Mouse (Mus musculus) layer of hippocampus, postnatal 25 days (tissue): Measurements from ENCODE around the gene Trappc12. TPM values are rescaled to one million over a fixed set of nuclear protein-coding genes. Genes with fewer than 3 reads are reported as not detected.
"Not testable (repeated sequence)": the region's sequence is repeated elsewhere in the genome, so short reads cannot be mapped to it uniquely, and the experiment has no call there.

Source experiments
- DNase-seq, 2 experiments: peaks; one replicate each; pipeline ENCODE4 v3.0.0; 2022; ENCODE audit warnings: mixed read lengths in 2 of 2, low spot score in 1 of 2; ENCODE audit errors: extremely low spot score in 1 of 2
- total RNA-seq, 2 experiments: library from RNA; stranded (reverse); gene quantifications; 2 replicates each; pipeline ENCODE4 v1.2.3; 2021

Trappc12 gene
- total RNA-seq, 2 experiments from 2014 or later = 57.9 to 59.4 TPM

DNA sequence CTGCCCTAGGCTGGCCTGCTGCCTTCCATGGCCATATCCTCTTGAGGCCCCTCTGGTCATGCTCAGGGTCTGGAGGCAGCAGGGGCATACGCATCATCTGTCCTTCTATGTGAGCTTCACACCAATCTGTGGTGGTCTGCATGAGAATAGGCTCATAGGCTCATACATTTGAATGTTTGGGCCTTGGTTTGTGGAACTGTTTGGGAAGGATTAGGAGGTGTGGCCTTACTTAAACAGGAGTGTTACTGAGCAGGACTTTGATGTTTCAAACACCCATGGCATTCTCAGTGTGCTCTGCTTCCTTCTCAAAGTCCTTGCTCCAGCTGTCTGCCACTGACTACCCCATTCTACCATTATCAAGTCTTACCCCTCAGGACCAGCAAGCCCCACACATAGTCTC, 16.0 kb downstream of the Trappc12 start:
- DNase-seq = no peak

DNA sequence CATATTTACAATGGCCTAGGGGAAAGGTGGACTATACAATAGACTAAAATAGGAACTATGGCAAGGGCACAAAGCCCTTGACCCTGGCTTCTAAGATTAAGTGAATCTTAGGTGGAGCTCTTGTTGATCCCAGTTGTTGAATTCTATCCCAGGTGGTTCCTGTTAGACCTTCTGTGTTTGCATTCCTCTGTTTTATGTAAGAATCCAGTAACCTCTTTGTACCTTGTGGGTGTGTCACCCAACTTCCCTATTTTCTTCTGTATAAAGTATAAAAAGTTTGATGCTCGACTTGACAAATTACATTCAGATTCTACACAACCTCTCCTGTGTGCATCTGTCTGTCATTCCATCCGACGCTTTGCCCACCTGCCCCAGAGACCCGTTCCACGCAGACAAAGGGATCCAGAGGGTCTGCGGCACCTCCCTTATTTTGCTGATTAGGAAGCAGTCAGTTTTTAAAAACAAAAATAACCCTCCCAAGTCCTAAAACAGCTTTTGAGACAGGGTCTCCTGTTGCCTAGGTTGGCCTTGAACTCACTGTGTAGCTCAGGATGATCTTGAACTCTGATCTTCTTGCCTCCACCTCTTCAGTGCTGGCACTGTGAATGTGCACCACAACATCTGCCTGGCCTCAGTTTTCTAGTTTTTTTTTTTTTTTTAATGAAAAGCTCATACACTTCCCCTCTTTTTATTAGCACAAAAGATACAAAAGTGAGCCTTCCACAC, 16.6 kb downstream of the Trappc12 start:
- DNase-seq = not testable (repeated sequence)

DNA sequence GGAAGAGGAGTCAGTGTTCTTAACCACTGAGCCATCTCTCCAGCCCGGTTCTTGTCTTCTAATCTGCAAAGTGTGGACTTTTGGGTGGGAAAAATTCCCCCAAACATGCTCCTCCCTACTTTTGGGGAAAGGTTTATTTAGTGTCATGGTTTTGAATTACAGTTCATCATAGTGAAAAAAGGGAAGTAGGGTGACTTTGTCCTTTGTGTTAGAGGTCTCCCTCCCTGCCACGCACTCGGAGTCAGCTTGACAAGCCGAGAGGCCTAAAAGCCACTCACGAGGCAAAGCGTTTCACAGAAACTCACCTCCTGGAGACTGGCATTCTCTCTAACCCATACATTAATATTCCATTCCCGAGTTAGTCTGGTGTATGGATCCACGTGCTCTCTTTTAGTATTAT, 17.6 kb downstream of the Trappc12 start:
- no peak for DNase-seq

DNA sequence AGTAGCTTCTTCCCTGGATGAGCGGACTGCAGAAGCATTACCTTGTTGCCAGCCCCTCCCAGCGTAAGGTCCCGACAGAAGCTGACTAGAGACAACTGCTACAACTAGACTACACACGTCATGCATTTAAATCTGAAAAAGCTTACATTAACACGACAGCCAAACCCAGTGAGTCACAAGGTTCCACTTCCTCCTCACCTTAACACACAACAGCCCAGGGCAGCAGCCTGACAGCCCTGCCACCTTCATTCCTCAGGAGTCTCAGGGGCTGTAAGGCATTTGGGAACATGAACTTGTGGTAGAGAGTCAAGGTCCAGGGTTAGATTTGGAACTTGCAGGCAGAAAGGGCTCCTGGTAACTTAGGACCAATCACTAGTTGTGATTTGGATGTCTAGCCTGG, 23.2 kb downstream of the Trappc12 start:
- DNase-seq = no peak

DNA sequence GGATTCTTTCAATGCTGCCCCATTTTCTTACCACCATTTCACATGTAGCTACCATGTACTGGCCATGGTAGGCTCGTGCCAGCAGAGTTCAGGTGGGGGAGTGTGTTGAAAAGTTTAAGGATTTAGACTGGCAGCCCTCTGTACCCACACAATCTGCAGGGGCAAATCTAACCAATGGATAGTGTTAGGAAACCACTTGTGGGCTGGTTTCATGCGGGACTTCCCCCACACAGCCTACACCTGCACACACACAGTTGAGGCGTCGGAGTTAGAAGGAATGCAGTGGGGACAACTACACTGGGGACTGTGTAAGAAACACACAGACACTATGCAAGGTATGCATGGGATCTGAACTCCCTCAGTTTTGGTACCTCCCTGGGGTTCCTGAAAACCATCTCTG, 24.1 kb downstream of the Trappc12 start:
- DNase-seq = no peak

DNA sequence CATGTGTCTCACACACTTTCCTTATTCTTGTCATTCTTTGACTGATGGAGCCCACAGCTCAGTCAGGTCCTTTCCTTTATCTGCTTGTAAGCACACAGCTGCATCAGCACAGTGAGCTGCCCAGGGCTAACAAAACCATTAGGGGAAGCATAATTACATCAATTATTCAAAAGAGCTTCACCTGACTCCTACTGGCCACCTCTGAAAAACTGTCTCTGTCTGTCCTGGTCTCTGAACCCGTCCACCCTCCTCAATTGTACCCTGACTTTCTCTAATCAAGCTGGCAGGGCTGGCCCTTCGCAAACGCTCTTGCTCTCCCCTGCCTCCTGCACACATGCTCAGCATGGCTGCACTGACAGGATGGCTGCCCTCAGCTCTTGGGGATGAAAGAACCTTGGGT, 25.9 kb downstream of the Trappc12 start:
- no peak for DNase-seq

DNA sequence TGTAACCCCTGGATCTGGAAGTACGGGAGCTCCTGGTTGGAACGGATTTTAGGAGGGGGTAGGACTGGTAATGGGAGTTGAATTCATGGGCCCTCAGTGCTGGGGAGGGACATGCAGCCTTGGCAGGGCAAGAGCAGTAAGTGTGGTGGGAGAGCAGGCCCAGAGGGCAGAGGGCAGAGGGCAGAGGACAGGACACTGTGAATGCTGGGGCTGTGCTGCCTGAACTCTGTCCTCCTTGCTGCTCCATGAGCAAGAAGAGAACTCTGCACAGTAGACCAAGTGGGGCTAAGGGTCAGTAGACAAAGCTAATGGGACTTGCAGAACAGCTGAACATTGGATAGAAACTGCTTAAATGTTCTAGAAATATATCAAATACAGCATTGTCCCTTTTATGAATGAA, 32.2 kb downstream of the Trappc12 start:
- DNase-seq = no peak

DNA sequence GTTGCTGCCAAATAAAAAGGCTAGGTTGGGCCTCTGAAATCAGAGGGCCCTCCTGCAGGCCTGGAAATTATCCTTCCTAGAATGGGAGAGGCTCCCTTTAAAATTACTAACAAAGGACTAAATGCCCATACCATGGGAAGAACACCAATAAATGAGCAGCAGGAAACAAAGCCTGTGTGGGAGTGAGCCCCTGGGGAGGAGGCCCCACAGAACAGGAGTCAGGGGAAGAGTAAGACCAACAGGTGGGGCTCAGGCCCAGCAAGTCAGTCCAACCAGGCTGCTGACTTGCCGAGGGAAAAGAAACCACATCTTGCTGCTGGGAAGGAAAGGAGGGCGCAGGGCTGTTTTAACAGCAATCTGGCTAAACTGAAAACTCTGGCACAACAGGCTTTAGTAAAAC, 33.2 kb downstream of the Trappc12 start:
- no peak for DNase-seq

DNA sequence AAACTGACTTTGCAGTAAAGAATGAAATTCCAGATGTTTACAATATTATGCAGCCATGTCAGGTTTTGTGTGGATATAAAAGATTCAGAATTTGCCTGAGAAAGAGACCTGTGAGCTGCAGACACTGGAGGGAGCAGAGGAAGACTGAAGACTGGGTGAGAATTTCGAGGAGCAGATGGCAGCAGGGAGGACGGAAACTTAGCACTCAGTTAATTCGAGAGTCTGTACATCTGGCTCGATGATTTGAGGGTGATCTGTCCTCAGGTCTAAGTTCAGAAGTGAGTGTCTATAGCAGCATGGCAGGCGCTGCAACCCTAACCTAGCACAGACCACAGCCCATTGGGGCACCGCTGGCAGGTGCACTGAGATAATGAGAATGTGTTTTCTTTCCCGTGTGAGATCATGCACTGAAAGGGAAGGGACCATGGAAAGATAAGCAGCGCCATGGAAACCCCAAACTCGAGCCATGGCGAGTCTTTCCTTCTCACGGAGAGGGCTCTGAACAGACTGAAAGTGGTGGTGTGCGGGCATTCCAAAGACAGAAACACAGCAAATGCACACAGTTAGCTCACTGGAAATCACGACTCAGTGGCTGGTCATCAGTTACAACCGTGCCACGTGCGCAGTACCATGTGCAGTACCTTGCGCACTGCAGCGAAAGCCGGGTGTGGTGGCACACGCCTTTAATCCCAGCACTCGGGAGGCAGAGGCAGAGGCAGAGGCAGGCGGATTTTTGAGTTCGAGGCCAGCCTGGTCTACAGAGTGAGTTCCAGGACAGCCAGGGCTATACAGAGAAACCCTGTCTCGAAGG, 35.2 kb downstream of the Trappc12 start:
- DNase-seq = no peak

DNA sequence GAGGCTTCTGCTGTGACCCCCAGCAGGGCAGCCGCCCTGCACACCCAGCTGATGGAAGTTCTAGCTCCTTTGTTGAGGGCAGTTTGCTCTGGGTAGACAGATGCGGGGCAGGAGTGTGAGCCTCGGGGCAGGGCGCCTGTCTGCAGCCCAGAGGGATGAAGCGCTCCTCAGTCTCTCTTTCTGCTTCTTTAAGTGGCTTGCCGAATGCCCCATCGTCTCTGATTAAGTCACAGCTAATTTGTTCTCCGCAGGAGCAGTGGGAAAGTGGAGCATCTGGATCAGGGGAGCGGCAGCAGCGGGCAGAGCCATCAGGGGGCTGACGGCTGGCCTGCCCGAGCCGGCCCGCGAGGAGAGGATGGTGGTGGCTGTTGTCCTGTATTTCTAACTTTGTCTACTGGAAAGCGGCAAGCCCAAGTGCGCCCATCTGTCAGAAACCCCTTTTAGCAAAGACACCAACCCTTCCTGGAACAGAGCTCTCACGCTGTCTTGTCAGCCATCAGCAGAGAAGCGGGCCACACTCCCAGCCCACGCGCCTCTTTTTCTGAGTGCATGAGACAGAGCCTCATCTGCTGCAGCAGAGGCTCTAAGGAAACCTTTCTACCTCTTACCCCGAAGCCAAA, 39.6 kb downstream of the Trappc12 start:
- DNase-seq = peak; percentile 29 to 31

DNA sequence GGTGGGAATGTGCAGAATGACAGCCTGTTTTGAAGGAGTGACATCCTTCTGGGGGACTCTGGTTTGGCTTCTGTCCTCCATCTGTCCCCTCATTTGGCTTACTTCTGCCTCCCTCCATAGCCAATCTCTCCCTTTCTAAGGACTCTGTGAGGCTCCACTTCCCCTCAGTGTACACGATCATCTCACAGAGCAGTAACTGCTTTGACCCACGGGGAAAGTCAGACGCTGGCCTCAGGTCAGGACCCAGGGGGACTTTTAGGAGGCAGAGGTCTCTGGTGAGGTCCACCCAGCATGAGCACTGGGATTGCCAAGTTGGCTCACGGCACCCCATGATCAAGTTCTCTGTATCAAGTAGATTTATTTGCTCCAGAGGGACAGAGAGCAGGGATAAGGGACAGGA, 42.1 kb downstream of the Trappc12 start:
- no peak for DNase-seq

DNA sequence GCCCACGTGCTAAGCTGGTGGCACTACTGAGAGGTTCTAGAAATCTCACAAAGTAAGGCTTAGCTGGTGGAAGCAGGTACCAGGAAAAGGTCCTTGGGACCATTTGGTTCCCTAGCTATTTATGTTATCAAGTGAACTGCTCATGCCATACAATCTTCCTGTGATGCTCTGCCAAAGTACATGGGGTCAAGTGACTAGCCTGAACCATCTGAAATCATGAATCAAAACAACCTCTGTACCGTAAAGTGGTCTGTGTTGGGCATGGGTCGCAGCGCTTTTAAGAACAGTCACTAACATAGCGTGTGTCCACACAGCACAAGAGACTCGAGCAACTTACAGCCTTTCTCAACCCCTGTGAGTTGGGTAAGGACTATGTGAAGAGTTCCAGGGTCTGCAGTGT, 45.1 kb downstream of the Trappc12 start:
- no peak for DNase-seq

DNA sequence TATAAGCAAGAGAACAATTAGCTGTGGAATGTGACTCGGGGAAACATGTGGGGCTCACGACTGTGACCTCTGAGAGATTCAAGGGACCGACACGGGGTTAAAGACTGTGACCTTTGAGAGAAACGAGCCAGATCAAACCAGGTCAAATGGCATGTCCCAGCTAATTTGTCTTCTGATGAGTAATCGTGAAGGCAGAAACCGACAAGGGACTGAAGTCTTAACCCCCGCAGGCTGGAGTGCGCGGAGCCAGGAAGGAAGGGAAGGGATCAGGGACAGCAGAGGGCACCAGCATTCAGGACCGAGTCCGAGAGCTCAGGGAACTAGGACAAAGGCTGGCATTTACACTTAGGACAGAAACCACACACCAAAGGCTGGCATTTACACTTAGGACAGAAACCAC, 45.9 kb downstream of the Trappc12 start:
- DNase-seq = no peak

DNA sequence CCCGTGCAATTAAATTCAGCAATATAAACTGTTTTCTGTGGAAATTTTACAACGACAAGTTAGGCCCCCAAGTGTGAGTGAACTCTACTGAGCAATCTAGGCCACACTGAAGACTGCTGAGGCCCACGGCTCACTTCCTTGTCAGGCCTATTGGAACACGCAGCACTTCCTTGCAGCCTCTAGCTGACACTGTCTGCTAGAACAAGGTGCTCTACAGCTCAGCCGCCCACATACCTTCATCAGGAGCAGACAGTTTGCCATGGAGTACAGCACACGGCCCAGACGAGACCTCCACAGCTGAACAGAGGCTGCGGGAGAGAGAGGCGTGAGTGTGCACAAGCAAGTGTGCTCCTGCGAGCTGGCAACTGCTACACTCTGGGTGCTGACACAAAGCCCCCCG, 49.0 kb downstream of the Trappc12 start:
- no peak for DNase-seq

DNA sequence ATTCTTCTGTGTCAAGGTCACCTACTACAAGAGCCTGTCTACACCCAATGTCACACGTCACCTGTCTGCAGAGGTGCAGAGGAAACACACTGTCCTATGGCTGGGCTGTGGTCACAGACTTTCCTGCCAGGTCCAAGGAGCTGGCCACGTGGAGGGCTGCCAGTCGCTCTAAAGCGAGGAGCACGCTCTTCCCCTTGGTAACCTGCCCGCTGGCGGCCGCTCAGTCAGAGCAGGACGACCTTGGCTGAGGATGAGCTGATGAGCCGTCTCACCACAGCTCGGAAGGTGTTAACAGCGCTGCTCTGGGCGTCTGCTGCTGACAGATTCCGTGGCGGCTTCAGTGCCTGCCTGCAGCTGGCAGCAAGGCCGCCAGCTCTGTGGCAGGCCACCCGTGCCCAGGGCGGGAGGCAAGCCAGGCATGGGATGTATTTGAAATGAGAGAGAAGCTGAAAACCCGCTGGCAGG, 49.7 kb downstream of the Trappc12 start:
- DNase-seq = peak; percentile 50 to 53

DNA sequence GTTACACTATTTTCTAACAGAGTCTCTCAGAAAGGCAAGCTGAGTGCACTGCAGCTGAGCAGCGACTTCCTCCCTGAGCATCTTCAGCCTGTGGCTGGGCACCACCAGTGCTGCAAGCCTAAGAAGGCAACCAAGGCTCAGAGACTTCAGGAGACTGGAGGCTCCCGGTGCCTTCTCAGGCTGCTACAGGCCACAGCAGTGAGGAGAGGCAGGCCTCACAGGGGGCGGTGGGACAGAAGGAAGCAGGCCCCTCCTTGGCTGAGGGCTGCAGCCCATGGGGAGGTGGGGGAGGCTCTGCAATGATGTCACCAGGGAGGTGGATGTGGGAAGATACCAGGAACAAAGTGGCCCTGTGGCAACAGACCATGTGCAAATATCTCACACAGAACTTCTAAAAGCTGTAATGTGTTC, 50.2 kb downstream of the Trappc12 start:
- no peak for DNase-seq

DNA sequence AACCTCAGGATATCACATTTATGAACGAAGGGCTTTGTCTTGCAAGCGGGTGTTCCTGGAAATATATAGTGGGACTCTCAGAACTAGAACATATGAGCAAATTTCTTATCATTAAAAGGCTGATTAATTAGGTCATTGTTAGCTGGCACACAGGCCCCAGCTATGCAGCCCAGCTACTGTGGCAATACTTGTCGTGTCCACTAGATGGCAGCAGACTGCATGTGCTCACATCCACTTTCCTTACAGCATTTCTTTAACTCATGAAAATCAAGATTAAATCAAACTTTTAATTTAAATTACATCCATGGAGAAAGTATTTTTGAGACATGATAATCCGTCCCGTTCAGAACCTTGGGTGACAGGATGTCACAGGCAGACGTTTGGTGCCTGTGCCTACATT, 50.6 kb downstream of the Trappc12 start:
- peak; percentile 55 to 88 for DNase-seq

DNA sequence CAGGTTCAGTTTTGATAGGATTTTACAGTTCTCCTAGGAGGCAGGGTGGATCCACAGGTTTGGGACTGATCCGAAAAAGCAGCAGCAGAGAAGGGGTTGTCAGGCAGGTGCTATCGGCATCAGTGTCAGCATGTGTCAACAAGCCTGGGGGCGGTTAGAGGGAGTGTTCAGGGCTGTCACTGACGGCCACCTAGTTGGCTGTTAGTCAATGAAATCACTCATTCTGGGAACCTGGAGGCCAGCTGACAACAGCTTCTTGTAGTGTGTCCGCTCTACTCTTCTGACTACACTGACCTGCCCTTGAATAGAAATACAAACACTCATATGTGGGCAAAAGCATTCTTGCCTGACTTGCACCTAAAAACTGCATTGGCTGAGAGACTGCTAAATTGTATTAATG, 51.2 kb downstream of the Trappc12 start:
- DNase-seq = no peak

DNA sequence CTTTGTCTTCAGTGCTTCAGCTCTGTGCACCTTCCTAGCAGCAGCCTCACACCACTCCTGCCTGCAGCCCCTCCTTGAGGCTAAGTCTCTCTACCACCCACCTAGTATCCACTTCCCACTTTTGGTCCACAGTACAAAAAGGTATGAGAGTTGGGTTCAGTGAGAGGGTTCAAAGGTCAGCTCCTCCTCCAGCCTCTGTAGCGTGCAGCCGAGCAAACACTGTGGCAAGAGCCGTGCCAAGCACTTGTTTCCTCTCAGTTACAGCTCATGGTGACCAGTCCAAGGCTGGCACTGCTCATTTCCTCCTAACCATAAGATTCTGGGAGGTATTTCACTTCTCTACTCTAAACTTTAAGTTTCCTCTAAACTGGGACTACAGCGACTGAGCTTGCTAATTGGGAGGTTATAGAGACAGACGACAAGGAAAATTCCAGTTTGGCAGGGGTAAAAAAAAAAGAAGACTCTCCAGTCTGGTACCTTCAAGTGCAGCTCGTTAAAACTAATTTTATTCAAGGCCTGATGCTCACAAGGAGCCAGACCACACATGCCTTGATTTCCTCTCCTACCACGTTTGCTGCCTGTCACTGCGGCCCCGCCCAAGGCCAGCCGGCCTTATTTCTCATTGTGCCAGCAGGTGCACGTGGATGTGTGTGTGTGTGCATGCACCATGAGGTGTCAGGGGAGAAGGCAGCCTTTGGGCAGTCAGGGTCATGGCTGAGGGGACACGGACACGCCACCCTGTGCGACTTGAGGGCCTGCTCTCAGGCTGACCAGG, 52.3 kb downstream of the Trappc12 start:
- no peak for DNase-seq

DNA sequence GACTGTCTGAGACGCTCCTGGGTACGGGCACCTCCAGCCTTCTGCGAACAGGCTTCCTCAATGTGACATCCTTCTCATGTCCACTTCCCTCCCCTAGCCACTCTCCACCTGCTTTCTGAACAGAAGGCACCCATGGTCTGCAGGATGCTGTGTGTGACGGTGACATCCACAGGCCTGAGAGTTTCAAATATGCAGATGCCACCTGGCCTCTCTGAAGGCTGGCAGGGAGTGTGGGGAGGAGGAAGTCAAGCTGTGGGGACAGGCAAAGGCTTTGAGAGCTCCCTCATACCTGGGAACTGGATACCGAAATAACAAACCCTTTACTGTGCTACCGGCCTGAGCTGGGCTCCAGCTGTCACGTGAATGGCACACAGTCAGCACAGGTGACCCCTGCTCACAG, 55.5 kb downstream of the Trappc12 start:
- DNase-seq = no peak

DNA sequence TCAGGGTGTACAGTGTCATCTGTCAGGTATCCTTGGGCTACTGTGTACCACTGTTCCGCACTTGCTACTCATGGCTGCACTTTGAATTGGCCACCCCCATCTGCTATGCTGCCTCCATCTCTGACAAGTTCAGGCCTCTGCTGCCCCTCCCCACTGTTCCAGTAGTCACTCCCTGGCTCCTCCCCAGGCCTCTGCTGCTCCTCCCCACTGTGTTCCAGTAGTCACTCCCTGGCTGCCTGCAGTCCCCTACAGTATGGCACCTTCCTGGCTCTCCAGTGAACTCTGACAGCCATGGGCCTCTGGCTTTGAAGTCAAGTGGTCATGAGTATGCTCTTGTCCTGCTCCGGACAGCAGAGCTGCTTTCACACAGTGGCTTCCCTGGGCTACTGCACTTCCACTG, 56.0 kb downstream of the Trappc12 start:
- DNase-seq = no peak
